Mouse (Mus musculus) megakaryocyte, adult 5-6 weeks (primary cell): ENCODE measurements around the gene Tdrd6. TPM values are rescaled to one million over a fixed set of nuclear protein-coding genes. Genes with fewer than 3 reads are reported as not detected.

ENCODE experiments used
- total RNA-seq, 2 experiments: library from RNA; stranded (forward) in 1 of 2; stranded (reverse) in 1 of 2; fragments of 153-499, 151-499 nt in 1 of 2; fragments of 221-1000, 200-1000 nt in 1 of 2; gene quantifications; 2 replicates each; pipeline versions ENCODE4 v1.2.3 to v1.2.4; 2015 to 2017

Tdrd6 gene
- total RNA-seq, 2 experiments from 2014 or later: not detected

Other genes with a start within 250 kb of the Tdrd6 start
- gene Mep1a, start 127.5 kb downstream of the Tdrd6 start, total RNA-seq (2015): not detected in 2 replicates
- gene Mep1a, start 127.5 kb downstream of the Tdrd6 start, total RNA-seq (2017): not detected in 2 replicates
- 0.62 and 1.8 TPM in 2 replicates for gene Ankrd66, start 86.7 kb downstream of the Tdrd6 start, total RNA-seq (2015)
- 0.18 TPM in 1 of 2 replicates, not detected in the other for gene Ankrd66, start 86.7 kb downstream of the Tdrd6 start, total RNA-seq (2017)
- 48.9 and 55.2 TPM in 2 replicates for gene Pla2g7, start 62.2 kb downstream of the Tdrd6 start, total RNA-seq (2015)
- gene Pla2g7, start 62.2 kb downstream of the Tdrd6 start, total RNA-seq (2017): 36.2 and 37.2 TPM in 2 replicates
- gene Slc25a27, start 36.9 kb upstream of the Tdrd6 start, total RNA-seq (2015): 1.6 and 2.1 TPM in 2 replicates
- gene Slc25a27, start 36.9 kb upstream of the Tdrd6 start, total RNA-seq (2017): 2.0 and 2.2 TPM in 2 replicates
- 9.0 and 10.1 TPM in 2 replicates for gene Cyp39a1, start 37.1 kb upstream of the Tdrd6 start, total RNA-seq (2015)
- 11.1 and 15.2 TPM in 2 replicates for gene Cyp39a1, start 37.1 kb upstream of the Tdrd6 start, total RNA-seq (2017)
- gene Rcan2, start 171.1 kb upstream of the Tdrd6 start, total RNA-seq (2015): not detected in 2 replicates
- not detected in 2 replicates for gene Rcan2, start 171.1 kb upstream of the Tdrd6 start, total RNA-seq (2017)